Mouse (Mus musculus): ENCODE data around the gene Krt36.

DNA sequence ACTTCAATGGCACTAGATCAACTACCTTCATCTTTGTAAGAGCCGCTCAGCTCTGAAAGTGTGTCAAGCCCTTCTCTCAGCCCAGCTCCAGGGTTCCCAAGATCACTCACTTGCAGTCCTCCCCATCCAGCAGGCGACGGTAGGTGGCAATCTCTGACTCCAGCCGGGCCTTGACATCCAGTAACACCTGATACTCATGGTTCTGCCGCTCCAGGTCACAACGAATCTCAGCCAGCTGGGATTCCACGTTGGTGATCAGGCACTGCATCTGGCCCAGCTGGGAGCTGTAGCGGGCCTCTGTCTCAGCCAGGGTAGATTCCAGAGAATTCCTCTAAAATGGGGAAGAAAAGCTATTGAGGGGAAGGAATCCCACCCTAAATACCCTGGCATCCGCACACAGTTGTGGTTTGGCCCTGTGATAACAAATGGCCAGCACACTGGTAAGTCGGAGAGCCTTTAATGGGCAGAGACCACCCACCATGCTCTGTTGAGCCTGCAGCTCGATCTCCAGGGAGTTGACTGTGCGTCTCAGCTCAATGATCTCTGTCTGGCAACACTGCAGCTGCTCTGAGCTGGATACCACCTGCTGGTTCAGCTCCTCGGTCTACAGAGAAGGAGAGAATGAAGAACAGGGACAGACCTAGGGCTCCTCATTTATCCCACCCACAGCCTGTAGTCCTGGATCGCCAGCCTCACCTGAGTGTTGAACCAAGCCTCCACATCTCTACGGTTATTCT is 2.6 kb downstream of the Krt36 start:
- TF ChIP-seq EP300 (IDR thresholded peaks at IDR 0.05; ENCODE audit: low read depth) (no peak), CTCF (IDR thresholded peaks at IDR 0.05; ENCODE audit: low read depth) (no peak)

Measured in liver, postnatal 0 days (tissue).